Mouse (Mus musculus): Measurements from ENCODE around the gene Nod2.

Gene Nod2

DNA sequence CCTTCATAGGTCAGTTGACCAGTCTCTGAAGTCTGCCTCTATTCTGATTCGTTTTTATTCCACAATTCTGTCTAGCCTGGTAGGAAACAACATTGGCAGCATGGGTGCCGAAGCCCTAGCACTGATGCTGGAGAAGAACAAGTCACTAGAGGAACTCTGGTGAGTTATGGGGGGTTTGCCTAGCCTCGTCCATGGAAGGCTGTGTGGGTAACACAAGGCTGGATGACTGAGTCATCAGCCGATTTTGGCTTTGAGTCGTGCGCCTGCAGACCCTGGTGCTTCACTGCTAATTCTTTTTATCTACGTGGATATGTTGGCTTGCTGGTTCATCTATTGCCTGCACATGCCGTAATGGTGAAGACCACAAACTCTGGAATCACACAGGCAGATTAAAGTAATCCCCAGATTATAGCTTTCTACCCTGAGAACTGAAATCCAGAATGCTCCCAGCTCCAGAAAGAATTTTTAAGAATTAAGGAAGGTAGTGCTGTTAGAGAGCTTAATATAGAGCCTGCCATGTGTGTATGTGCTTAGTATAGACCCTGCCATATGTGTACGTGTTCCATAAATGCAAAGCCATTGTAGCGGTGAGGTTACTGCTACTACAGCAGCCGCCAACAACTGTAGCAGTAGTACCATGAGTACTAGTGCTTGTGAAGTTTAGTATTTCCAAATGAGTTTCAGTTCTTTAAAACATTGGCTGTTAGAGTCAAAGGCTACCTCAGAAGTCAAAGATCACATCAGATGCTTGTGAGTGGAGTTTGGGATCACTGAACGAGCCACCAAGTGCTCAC lies 28.5 kb downstream of the Nod2 start:
- no peak for DNase-seq (ENCODE audit: extremely low spot score)

- no peak for DNase-seq (ENCODE audit: extremely low spot score)
Observed at GRCm38 (mm10) chr8:88677071-88677470, 30.0 kb downstream of the Nod2 start.

- no peak for DNase-seq (ENCODE audit: extremely low spot score)
Observed at GRCm38 (mm10) chr8:88680566-88680965, 33.5 kb downstream of the Nod2 start.

DNA sequence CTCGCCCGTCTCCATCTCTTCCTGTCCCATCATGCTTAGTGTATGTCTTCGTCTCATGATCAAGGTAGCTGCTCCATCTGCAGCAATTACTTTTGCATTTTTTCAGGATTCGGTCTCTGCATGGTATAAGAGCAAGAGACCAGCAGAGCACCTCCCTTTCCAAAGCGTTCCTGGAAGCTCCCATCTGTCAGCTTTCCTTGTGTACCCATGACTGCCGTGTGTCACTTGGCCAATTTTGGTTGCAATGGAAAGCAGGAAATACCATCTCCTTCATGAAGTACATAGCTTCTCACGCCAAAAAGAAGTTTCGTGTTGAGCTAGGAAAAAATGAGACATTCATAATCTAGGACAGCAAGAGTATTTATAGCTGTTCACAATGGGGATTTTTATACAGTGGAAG lies 33.9 kb downstream of the Nod2 start:
- no peak for DNase-seq (ENCODE audit: extremely low spot score)

DNA sequence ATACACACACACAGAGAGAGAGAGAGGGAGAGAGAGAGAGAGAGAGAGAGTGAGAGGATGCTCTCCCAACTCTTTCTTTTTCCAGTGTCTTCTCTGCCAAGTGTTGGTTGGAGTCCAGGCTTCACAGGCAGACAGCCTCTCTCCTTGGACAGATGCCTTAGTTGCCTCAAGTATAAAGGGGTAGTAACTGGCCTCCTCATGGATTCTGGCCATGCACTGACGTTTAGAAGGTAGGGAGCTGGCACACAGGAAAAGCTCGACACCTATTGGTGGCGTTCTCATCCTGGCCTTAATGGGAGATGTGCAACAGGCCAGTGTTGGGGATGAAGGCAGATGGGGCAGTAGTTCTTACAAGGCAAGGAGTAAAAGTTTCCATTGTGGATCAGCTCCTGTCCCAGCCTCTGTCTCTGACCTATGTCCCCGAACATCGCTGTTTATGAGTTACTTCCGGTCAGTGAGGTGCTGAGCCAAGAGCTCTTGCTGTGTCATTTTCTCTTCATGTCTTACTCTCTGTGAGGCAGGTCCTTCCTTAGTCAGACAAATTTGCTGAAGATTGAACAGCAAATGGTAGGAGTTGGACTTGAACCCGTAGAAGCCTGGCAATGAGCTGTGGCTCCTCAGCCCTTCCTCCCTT lies 36.7 kb downstream of the Nod2 start:
- DNase-seq (ENCODE audit: extremely low spot score): no peak

DNA sequence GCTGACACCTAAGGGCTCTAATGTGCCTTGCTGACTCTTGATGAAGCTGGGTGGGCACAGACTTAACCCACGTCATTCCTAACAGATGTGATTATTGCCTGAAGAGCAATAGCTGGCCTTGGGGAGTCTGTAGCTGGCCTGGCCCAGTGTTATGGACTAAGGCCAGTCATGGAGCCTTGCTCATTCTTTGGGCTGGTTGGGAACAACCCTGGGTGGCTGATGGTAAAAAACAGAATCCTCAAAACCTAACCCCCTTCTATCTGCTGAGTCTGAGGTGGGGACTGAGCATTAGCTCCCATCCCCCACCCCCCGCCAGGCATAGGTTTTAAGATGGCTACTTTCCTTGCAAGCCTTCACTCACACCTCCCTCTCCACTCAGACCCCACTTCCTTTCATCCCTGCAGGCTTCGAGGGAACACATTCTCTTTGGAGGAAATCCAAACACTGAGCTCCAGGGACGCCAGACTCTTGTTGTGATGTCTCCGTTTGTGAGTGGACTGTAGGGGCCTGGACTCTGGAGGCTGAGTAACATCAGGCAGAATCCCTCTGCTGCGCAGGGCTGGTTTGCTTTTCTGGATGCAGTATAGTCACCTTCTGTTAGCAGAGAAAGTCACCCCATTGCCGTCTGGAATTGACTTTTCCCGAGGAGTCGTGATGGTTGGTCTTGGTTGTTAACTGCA lies 39.3 kb downstream of the Nod2 start:
- DNase-seq (ENCODE audit: extremely low spot score): no peak

- no peak for DNase-seq (ENCODE audit: extremely low spot score)
Observed at GRCm38 (mm10) chr8:88686906-88687235, 39.8 kb downstream of the Nod2 start.

DNA sequence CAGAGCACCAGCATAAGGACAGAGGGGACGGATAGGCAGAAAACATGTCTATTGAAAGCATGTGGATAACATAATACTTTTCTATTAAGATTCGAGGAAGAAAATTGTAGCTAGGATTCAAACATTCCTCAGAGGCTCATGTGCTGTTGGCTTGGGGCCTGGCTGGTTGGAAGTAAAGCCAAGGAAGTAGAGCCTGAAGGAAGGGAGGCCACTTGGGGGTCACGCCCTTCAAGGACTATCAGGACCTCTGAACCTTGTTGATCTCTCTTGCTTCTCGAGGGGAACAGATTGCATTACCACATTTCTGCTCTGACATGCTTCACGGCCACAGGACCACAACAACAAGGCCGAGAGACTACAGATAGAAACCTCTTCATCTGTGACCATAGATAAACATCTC lies 42.0 kb downstream of the Nod2 start:
- DNase-seq (ENCODE audit: extremely low spot score): no peak

DNA sequence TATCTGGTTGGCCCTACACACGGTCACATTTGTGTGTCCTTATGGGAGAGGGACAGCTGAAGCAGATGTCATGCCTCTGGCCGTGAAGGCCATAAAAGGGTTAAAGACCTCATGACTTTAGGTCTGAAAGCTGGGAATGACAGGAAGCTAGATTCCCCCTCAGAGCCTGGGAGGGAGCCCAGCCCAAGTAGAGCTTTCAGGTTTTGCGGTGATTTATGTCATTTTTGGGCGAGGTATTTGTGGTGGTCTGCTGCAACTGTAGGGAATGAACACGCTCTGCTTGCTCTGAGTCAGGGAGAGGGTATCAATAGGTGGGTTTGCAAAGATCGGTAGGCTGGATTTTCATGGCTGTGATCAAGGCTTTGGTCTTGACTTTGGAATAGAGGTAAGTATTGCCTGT lies 42.8 kb downstream of the Nod2 start:
- no peak for DNase-seq (ENCODE audit: extremely low spot score)

- DNase-seq (ENCODE audit: extremely low spot score): no peak
Observed at GRCm38 (mm10) chr8:88691342-88691948, 44.3 kb downstream of the Nod2 start.

DNA sequence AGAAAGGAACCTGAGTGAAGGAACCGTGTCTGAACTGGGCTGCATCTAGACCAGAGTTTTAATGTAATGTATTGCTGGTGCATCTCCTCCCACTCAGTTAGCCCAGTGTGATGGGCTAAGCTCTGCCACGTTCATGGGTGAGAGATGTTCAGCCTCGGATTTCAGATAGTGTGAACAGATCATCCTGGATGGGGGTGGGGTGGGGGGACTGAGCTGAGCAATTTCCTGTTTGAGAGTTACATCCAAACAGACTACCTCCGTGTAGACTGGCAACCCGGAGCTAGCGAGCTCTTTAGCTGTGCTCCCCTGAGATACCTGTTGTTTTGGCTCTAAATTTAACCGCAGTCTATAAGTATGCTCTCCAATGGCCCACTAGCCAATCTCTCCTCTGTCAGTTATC lies 44.8 kb downstream of the Nod2 start:
- no peak for DNase-seq (ENCODE audit: extremely low spot score)

DNA sequence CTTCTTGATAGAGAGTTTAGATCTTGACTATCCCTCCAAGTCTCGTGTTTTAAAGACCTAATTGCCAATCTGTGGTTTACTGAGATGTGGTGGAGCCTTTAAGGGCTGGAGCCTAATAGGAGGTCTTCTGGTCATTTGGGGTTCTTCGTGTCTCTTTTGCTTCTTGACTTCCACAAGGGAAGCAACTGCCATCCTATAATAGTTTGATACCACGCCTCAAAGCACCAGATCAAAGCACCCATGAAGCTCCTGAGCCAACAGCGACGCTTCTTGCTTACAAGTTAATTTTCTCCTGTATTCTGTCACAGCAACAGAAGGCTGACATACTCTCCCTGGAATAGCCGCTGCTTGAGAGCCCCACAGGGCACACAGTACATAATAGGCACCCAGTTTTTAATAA lies 45.8 kb downstream of the Nod2 start:
- DNase-seq (ENCODE audit: extremely low spot score): no peak

DNA sequence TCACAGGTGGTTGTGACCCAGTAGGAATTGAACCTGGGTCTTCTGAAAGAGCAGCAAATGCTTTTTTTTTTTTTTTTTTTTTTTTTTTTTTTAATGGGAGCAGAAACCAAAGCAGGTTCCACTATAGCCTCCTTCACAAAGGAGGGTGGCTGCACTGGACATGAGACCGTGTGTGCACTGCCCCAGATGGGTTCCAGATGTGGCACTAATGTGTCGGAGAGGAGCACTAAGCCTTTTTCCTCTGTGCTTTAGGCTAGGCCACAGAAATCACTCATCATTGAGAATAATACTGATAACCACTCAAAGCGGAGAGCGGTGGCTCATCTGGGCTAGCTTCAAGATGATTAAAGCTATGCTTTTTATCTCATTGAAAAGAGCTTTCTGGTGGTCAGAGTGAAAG lies 46.3 kb downstream of the Nod2 start:
- no peak for DNase-seq (ENCODE audit: extremely low spot score)

GRCm38 (mm10) chr8:88694291-88694690 lies 47.2 kb downstream of the Nod2 start:
- DNase-seq (ENCODE audit: extremely low spot score): no peak

GRCm38 (mm10) chr8:88696228-88696627 lies 49.1 kb downstream of the Nod2 start:
- DNase-seq (ENCODE audit: extremely low spot score): no peak

GRCm38 (mm10) chr8:88696721-88697641 lies 49.9 kb downstream of the Nod2 start, which contains the start of gene Cyld:
Gene Cyld, plus strand, starts transcription at chr8:88697028.
- DNase-seq (ENCODE audit: extremely low spot score): peak; percentile 99

GRCm38 (mm10) chr8:88697642-88698031 lies 50.5 kb downstream of the Nod2 start:
- DNase-seq (ENCODE audit: extremely low spot score): no peak

- no peak for DNase-seq (ENCODE audit: extremely low spot score)
Observed at GRCm38 (mm10) chr8:88698048-88698447, 50.9 kb downstream of the Nod2 start.

- DNase-seq (ENCODE audit: extremely low spot score): no peak
Observed at GRCm38 (mm10) chr8:88701611-88702010, 54.5 kb downstream of the Nod2 start.

DNA sequence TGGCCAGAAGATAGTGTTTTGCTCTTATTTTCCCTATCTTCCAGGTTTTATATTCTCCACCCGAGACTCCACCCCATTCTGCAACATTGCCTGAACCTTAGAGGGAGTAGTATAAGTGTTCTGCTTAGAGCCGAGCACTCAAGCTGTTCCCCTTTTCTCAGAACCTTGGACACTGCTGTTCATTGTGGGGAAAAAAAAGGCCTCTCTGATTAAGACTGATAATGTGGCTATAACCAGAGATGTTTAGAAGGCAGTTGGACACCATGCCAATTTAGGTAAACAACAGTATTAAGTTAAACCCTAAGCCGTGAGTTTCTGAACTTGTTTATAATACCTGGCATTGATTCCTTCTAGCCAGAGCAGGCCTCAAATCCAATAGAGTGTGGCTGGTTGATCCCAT lies 55.7 kb downstream of the Nod2 start:
- no peak for DNase-seq (ENCODE audit: extremely low spot score)

DNA sequence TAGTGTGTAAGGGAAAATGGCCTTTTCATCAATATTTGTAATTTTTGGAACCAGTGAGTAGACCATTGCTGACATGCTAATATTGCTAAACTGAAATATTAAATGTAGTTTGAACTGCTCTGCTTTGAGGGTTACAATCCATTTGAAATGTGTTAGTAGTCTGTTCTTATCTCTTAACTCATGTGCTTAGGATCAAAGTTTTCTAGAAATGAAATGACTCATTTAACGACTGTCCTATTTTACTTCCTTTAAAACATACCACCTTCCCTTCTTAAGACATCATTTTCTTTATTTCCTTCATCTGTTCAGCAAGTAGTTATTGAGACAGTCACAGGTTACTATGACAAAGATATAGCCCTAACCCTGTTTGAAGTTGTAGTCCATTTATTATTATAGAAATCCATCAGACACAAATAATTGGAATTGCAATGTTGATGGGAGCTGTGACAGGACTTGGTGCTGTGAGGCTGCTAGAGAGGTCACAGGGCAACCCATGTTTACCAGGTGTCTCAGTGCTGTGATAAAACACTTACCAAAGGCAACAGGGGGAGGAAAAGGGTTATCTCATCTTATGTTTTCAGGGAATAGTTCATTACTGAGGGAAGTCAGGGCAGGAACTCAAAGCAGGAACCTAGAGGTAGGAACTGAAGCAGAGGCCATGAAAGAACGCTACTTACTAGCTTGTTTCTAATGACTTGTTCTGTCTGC lies 76.3 kb downstream of the Nod2 start:
- no peak for DNase-seq (ENCODE audit: extremely low spot score)

Measured in embryo, embryonic 9.5 days (tissue).